In genomic region chr3:84200559-84201420, GRCm38 (mm10) we compare ENCODE assay signal across 10 mouse cellular contexts. TPM values are rescaled to one million over a fixed set of nuclear protein-coding genes. Genes with fewer than 3 reads are reported as not detected.
DNase-seq lines count a peak whose midpoint lies in the region; ATAC-seq and TF ChIP-seq lines count a peak whose summit lies in the region.
"Had no signal": no experiment of that assay in that cellular context is flagged by ENCODE, and none has a peak within 500 bp of the region (broad histone marks: within the 10 kb centered on the region; RNA-seq: fewer than 3 reads in every experiment).

No protein-coding gene starts in this region.

- H3K4me3 ChIP-seq in forebrain, embryonic 10.5 days = no peak overlapping the region
- no peak overlapping the region for H3K4me3 ChIP-seq in hindbrain, postnatal 0 days (ENCODE audit: low read length)

- H3K4me1 ChIP-seq in forebrain, embryonic 10.5 days = peaks cover 13% of the 10 kb centered on the region
- no peaks in the 10 kb centered on the region for H3K4me1 ChIP-seq in hindbrain, postnatal 0 days (ENCODE audit: insufficient read depth, low read length)

- CTCF ChIA-PET in Patski (lab: Charles Lee) = interaction anchor here (1.5 to 2.4 kb wide), 2 partner anchors 11 kb away, joined by 3 to 11 read pairs; no protein-coding TSS in a partner anchor

- peak overlapping the region; percentile 70; the same call in 1 of the 2 replicates for H3K27ac ChIP-seq in forebrain, embryonic 10.5 days
- H3K27ac ChIP-seq in hindbrain, postnatal 0 days = peak overlapping the region; percentile 60

- H3K9ac ChIP-seq in hindbrain, postnatal 0 days (replicated peaks; ENCODE audit: low read length) = no peak overlapping the region

- no peak for TF ChIP-seq CTCF in Patski (IDR thresholded peaks at IDR 0.05)
- TF ChIP-seq CTCF in hindbrain, postnatal 0 days (IDR thresholded peaks at IDR 0.05; ENCODE audit: low read depth) = no peak

- DNase-seq in heart, postnatal 14 days = peak; percentile 17 to 40
- DNase-seq in heart, postnatal 25 days (ENCODE audit: low spot score) = no peak
- DNase-seq in Patski (ENCODE audit: low read depth, low spot score) = peak; percentile 71
- no peak for DNase-seq in forebrain, embryonic 10.5 days (ENCODE audit: extremely low spot score, low spot score)
- peak; percentile 80 for DNase-seq in hindbrain, postnatal 0 days (ENCODE audit: low spot score)
- DNase-seq in adrenal gland, adult 18-20 months (ENCODE audit: low spot score in 2 of 2) = no peak
- DNase-seq in left cerebral cortex, postnatal 36 days (ENCODE audit: low spot score in 2 of 2) = no peak
- DNase-seq: lung, adult 18-20 months had no signal

- no peak overlapping the region for H3K4me2 ChIP-seq in hindbrain, postnatal 0 days (ENCODE audit: low read depth, low read length)

- intact Hi-C loops in heart, postnatal 14 days (cut with DNase I) = no loop called here
- intact Hi-C loops in heart, postnatal 25 days (cut with DNase I) = no loop called here
- intact Hi-C loops in left cerebral cortex, postnatal 36 days (cut with DNase I) = no loop called here

- in situ Hi-C loops in Patski (cut with MboI; ENCODE audit: low pct_unique_long_range_greater_than_20kb) = no loop called here

- POLR2A ChIA-PET in Patski (lab: Charles Lee) = no interaction called here

- no peaks in the 10 kb centered on the region for H3K27me3 ChIP-seq in Patski
- H3K27me3 ChIP-seq in forebrain, embryonic 10.5 days (ENCODE audit: poor library complexity, severe bottlenecking) = no peaks in the 10 kb centered on the region
- no peaks in the 10 kb centered on the region for H3K27me3 ChIP-seq in hindbrain, postnatal 0 days (ENCODE audit: insufficient read depth, low read length)

- WGBS in forebrain, embryonic 10.5 days = 78% methylated on average over 13 of the region's 13 CpGs
- 31% methylated on average over 13 of the region's 13 CpGs for WGBS in hindbrain, postnatal 0 days

- peaks cover 45% of the 10 kb centered on the region for H3K36me3 ChIP-seq in forebrain, embryonic 10.5 days (replicated peaks)
- H3K36me3 ChIP-seq in hindbrain, postnatal 0 days (ENCODE audit: insufficient read depth, low read length) = peaks cover 7% of the 10 kb centered on the region; the same call in 1 of the 2 replicates

- peak; percentile 59 for ATAC-seq in Patski
- ATAC-seq in hindbrain, postnatal 0 days = peak; percentile 88
- ATAC-seq in erythroid progenitor cell, adult 5-6 weeks (replicated peaks; ENCODE audit: low FRiP score, poor library complexity, severe bottlenecking) = no peak

- H3K9me3 ChIP-seq in forebrain, embryonic 10.5 days = no peaks in the 10 kb centered on the region
- H3K9me3 ChIP-seq in hindbrain, postnatal 0 days (ENCODE audit: low read length) = no peaks in the 10 kb centered on the region

RNA-seq across cellular contexts. Expression of gene Gm6525, which starts 26.9 kb away (rescaled TPM):
- total RNA-seq in heart, postnatal 14 days (2021) = not detected
- not detected for total RNA-seq in heart, postnatal 25 days (2021)
- 0.47 TPM for polyA plus RNA-seq in Patski (2021)
- 0.87 and 1.5 TPM in 2 replicates for polyA plus RNA-seq in forebrain, embryonic 10.5 days (2016; fragmentation: Nextera tagmentation; extraction: Ambion mirVana)
- total RNA-seq in hindbrain, postnatal 0 days (2014; rRNA removed) = not detected in 2 replicates
- polyA plus RNA-seq in hindbrain, postnatal 0 days (2015; fragmentation: Nextera tagmentation; extraction: Ambion mirVana) = 2.3 and 2.8 TPM in 2 replicates
- total RNA-seq in adrenal gland, adult 18-20 months (2021) = under 1 TPM in 1 of 2 experiments, not detected in 1; 0.30 TPM
- not detected in 2 replicates for total RNA-seq in erythroid progenitor cell, adult 5-6 weeks (2015; ENCODE audit: low replicate concordance)
- total RNA-seq in erythroid progenitor cell, adult 5-6 weeks (2017; ENCODE audit: low replicate concordance) = 3.9 TPM in 1 of 2 replicates, not detected in the other
- not detected for total RNA-seq in left cerebral cortex, postnatal 36 days (2021)
- total RNA-seq: neutrophil, adult 5-6 weeks had no signal

RNA-seq across cellular contexts. Expression of gene Mnd1, which starts 45.2 kb away (rescaled TPM):
- total RNA-seq in heart, postnatal 14 days (2021) = 1 to 10 TPM; 4.0 to 6.5 TPM
- total RNA-seq in heart, postnatal 25 days (2021) = 1 to 10 TPM; 3.2 to 4.2 TPM
- 20.1 TPM for polyA plus RNA-seq in Patski (2021)
- 14.7 and 15.3 TPM in 2 replicates for polyA plus RNA-seq in forebrain, embryonic 10.5 days (2016; fragmentation: Nextera tagmentation; extraction: Ambion mirVana)
- total RNA-seq in hindbrain, postnatal 0 days (2014; rRNA removed) = 0.73 and 0.79 TPM in 2 replicates
- 3.7 and 3.9 TPM in 2 replicates for polyA plus RNA-seq in hindbrain, postnatal 0 days (2015; fragmentation: Nextera tagmentation; extraction: Ambion mirVana)
- 10 to 100 TPM in 1 of 2 experiments, 1 to 10 TPM in 1; 9.8 to 10.2 TPM for total RNA-seq in adrenal gland, adult 18-20 months (2021)
- total RNA-seq in erythroid progenitor cell, adult 5-6 weeks (2015; ENCODE audit: low replicate concordance) = 2.9 and 6.3 TPM in 2 replicates
- 1.4 and 3.6 TPM in 2 replicates for total RNA-seq in erythroid progenitor cell, adult 5-6 weeks (2017; ENCODE audit: low replicate concordance)
- 1 to 10 TPM; 1.6 to 2.1 TPM for total RNA-seq in left cerebral cortex, postnatal 36 days (2021)

Comparison
In these comparisons a context has a peak if more than half of its experiments do, and no peak if none do; other contexts are left out.
1. DNase-seq: peak in heart, postnatal 14 days (2 of 2), Patski (single experiment) and hindbrain, postnatal 0 days (single experiment); none in heart, postnatal 25 days (single experiment), forebrain, embryonic 10.5 days (single experiment), adrenal gland, adult 18-20 months (0 of 2) and left cerebral cortex, postnatal 36 days (0 of 2).